Mouse (Mus musculus) kidney, embryonic 14.5 days (tissue): Measurements from ENCODE around the gene Pex11b. TPM values are rescaled to one million over a fixed set of nuclear protein-coding genes. Genes with fewer than 3 reads are reported as not detected.

ENCODE experiments used
- ATAC-seq: fragments of 200-750 bp; cut with Nextera tagmentation; 2 replicates; pipeline ENCODE4 v1.8.0; 2017; ENCODE audit warnings: moderate number of reproducible peaks, mild to moderate bottlenecking, moderate TSS enrichment, moderate library complexity; ENCODE audit not compliant: low FRiP score, low TSS enrichment
- H3K27ac ChIP-seq: fragments of 300-500 bp; sonication (generic); 2 replicates; pipeline ENCODE4 v1.5.1; 2014; ENCODE audit warnings: low read depth, mild to moderate bottlenecking, low read length, moderate library complexity, mixed read lengths
- H3K27me3 ChIP-seq: fragments of 300-500 bp; sonication (generic); 2 replicates; pipeline ENCODE4 v1.6.1; 2014; ENCODE audit warnings: mild to moderate bottlenecking, low read length; ENCODE audit not compliant: control insufficient read depth, insufficient read depth
- H3K36me3 ChIP-seq: fragments of 300-500 bp; sonication (generic); 2 replicates; pipeline ENCODE4 v1.6.1; 2014; ENCODE audit warnings: low read length, mixed read lengths; ENCODE audit not compliant: control insufficient read depth, insufficient read depth
- H3K4me1 ChIP-seq: fragments of 300-500 bp; sonication (generic); 2 replicates; pipeline ENCODE4 v1.6.1; 2014; ENCODE audit warnings: low read length, mixed read lengths; ENCODE audit not compliant: control insufficient read depth, insufficient read depth
- H3K4me2 ChIP-seq: fragments of 300-500 bp; sonication (generic); replicated peaks from 2 replicates; pipeline ENCODE4 v1.6.1; 2014; ENCODE audit warnings: low read depth, mild to moderate bottlenecking, low read length
- H3K4me3 ChIP-seq: fragments of 300-500 bp; sonication (generic); 2 replicates; pipeline ENCODE4 v1.5.1; 2014; ENCODE audit warnings: mild to moderate bottlenecking, low read length
- H3K9ac ChIP-seq: fragments of 300-500 bp; sonication (generic); 2 replicates; pipeline ENCODE4 v1.6.1; 2014; ENCODE audit warnings: low read depth, mild to moderate bottlenecking, low read length, moderate library complexity
- H3K9me3 ChIP-seq: fragments of 300-500 bp; sonication (generic); 2 replicates; pipeline ENCODE4 v1.6.1; 2016; ENCODE audit warnings: low read length; ENCODE audit not compliant: control insufficient read depth
- WGBS: fragments of 180-500 bp; shearing (Covaris S2); extraction: QIAGEN DNeasy Blood & Tissue Kit; methylation state at CpG from one replicate; pipeline ENCODE4 v1.1.7; 2014; 5-methylcytosine and 5-hydroxymethylcytosine counted together
- polyA plus RNA-seq: library from polyadenylated mRNA; unstranded; fragments of >200 nt; fragmentation: Nextera tagmentation; extraction: Ambion mirVana; gene quantifications from 2 replicates; pipeline ENCODE4 v1.2.1, GENCODE M21; 2014

Gene Pex11b
- polyA plus RNA-seq, 1 experiment from 2014 or later, result 55.8 TPM

DNA sequence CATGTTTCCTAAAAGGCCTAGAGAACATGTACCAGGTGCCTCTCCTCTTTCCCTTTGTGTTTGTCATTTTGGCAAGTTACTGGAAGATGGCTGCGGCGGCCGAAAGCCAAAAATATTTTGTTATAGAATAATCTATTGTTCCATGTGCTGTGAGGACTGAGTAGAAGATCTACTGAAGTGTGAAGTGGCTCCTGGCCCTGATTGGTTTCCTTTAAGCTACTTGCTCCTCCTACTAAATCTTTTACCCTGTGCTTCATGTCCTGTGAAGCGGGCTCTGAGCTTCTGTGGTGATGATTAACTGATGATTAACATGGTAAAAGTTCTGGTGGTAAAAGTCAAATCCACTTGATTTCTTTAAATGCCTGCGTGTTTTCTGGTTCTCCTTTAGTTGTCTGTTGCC, 31.7 kb downstream of the Pex11b start:
- WGBS, result 90% methylated on average over 5 of the region's 5 CpGs
- H3K27me3 ChIP-seq, result no peaks in the 10 kb centered on the region
- no peak overlapping the region for H3K4me2 ChIP-seq
- H3K36me3 ChIP-seq, result no peaks in the 10 kb centered on the region
- ATAC-seq, result no peak
- no peaks in the 10 kb centered on the region for H3K9me3 ChIP-seq
- no peak overlapping the region for H3K27ac ChIP-seq
- H3K9ac ChIP-seq, result no peak overlapping the region
- H3K4me1 ChIP-seq, result peaks cover 4% of the 10 kb centered on the region; the same call in 1 of the 2 replicates
- H3K4me3 ChIP-seq, result no peak overlapping the region

DNA sequence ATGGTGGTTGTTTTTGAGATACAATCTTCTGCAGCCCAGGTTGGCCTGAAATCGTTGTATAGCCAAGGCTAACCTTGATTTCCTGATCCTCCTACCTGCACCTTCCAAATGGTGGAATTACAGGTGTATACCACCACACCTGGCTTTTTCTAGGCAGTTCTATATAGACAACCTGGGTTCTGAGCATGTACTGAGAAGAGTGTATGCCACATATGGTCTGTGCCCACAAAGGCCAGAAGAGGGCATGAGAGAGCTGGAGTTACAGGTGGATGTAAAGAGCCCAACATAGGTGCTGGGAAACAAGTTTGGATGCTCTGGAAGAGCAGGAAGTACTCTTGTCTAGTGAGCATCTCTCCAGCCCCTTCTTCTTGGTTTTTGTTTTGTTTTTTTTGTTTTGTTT, 32.1 kb downstream of the Pex11b start:
- WGBS, result 52% methylated on average over 1 of the region's 1 CpGs
- ATAC-seq, result no peak
- peaks cover 4% of the 10 kb centered on the region; the same call in 1 of the 2 replicates for H3K4me1 ChIP-seq
- no peak overlapping the region for H3K27ac ChIP-seq
- H3K4me3 ChIP-seq, result no peak overlapping the region
- H3K36me3 ChIP-seq, result no peaks in the 10 kb centered on the region
- H3K4me2 ChIP-seq, result no peak overlapping the region
- H3K9me3 ChIP-seq, result no peaks in the 10 kb centered on the region
- no peak overlapping the region for H3K9ac ChIP-seq
- no peaks in the 10 kb centered on the region for H3K27me3 ChIP-seq

DNA sequence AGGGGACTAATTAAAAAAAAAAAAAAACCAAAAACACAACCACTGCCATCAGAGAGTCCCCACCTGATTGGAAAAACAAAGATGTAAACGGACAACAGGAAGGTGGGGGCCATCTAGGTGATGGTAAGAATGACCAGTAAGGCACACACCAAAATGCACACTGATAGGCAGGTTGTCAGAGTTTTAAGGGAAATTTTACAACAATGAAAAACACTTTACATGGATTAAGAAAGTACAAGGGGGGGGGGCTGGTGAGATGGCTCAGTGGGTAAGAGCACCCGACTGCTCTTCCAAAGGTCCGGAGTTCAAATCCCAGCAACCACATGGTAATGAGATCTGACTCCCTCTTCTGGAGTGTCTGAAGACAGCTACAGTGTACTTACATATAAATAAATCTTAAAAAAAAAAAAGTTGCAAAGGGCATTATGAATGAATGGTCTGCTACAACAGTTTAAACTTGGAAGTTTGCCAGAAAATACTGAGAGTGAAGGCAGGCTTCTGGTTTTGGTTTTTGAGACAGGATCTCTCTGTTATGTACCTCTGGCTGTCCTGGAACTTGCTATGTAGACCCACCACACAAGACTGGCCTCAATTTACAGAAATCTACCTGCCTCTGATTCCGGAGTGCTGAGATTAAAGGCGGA, 33.4 kb downstream of the Pex11b start:
- Histone ChIP-seq H3K27me3 (no peaks in the 10 kb centered on the region), H3K9ac (no peak overlapping the region), H3K4me1 (peaks cover 1% of the 10 kb centered on the region; the same call in 1 of the 2 replicates), H3K4me2 (no peak overlapping the region), H3K9me3 (no peaks in the 10 kb centered on the region), H3K27ac (no peak overlapping the region), H3K4me3 (no peak overlapping the region), H3K36me3 (no peaks in the 10 kb centered on the region)
- 95% methylated on average over 5 of the region's 5 CpGs for WGBS
- no peak for ATAC-seq

DNA sequence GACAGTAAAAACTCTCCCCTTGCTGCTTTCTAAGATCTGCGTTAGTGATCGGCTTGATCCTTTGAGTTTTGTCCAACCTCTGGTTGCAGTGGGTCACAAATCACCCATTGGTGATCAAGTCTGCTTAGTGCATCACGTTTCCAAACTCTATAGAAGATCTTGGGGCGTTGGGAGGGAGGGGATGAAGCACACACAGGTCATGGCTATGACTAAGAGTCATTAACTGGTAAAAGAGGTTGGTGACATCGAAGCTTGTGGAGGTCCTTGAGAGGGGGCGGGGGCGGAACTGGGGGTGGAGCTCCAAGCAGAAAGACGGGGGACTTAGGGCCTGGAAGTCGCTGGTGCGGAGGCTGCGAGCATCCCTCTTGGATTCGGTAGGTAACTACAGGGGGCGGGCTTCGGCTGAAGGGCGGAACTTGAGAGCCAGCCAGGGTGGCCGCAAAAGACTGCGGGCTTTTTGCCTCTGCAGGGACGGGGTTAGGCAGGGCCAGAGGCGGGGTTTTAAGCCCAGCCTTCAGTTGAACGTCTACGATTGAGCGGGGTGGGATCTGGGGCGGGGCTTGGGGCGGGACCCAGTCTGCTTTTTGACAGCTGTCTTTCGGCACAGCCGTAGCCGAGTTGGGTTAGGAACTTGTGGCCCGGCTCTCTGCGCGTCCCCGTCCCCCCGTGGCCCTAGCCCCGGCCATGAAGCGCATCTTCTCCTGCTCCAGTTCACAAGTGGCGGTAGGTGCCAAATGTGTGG, 34.7 kb downstream of the Pex11b start, which contains the start of gene Ankrd35:
Ankrd35 (plus strand) TSS at position 405 of the 742 bp plus-strand sequence.
- H3K27ac ChIP-seq, result no peak within 1 kb of the TSS
- ATAC-seq, result peak; percentile 94
- peak within 1 kb of the TSS; percentile 32 for H3K4me3 ChIP-seq
- H3K4me1 ChIP-seq, result peaks cover 9% of the 10 kb centered on the region; the same call in 1 of the 2 replicates
- peak within 1 kb of the TSS; percentile 51 for H3K4me2 ChIP-seq
- H3K36me3 ChIP-seq, result no peaks in the 10 kb centered on the region
- no peak within 1 kb of the TSS; the same call in 1 of the 2 replicates for H3K9ac ChIP-seq
- H3K27me3 ChIP-seq, result no peaks in the 10 kb centered on the region
- H3K9me3 ChIP-seq, result no peaks in the 10 kb centered on the region
- 3% methylated on average over 35 of the region's 35 CpGs for WGBS

DNA sequence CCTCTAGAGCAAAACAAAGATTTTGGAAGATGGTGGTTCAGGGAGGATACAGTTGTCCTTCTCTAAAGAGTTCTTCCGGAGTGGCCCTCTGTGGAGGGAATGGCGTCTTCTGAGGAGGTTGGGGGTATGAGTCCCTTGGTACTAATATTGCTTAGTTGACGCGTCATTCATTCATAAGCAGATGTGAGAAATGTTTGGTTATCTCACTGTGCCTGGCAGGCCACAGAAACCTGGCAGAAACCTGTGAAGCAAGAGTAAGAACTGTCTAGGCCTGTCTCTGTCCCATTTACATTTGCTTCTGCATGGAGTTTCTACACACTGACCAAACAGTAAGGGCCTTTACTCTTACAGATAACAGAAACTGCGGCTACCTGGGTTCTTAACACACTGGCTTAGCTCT, 36.3 kb downstream of the Pex11b start:
- WGBS, result 96% methylated on average over 5 of the region's 5 CpGs
- no peak overlapping the region for H3K4me2 ChIP-seq
- ATAC-seq, result no peak

DNA sequence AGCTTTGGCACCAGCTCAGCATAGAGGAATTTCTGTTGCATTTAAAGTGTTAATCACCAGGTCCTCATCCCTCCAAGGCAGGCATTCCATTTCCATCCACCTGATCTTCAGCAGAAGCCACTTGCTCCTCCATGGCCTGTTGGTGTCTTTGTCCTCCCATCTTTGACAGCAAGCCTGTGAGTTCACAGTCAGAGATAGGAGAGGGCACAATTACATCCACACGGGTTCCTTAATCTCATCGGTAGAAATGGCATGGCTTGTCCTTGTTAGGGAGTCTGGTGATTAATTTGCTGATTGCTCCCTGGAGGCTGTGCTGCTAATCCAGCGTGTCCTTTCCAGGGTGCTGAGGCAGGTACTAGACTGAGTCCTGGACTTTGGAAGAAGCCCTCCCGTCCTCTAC, 38.3 kb downstream of the Pex11b start:
- H3K36me3 ChIP-seq, result no peaks in the 10 kb centered on the region
- no peak overlapping the region for H3K9ac ChIP-seq
- peaks cover 18% of the 10 kb centered on the region for H3K4me1 ChIP-seq
- no peak overlapping the region for H3K4me3 ChIP-seq
- H3K4me2 ChIP-seq, result no peak overlapping the region
- no peaks in the 10 kb centered on the region for H3K9me3 ChIP-seq
- ATAC-seq, result no peak
- H3K27me3 ChIP-seq, result no peaks in the 10 kb centered on the region
- no peak overlapping the region for H3K27ac ChIP-seq
- WGBS, result 62% methylated on average over 4 of the region's 4 CpGs

More for the DNA sequence above, 36.3 kb downstream of the Pex11b start:
- Histone ChIP-seq H3K4me3 (no peak overlapping the region), H3K27ac (no peak overlapping the region), H3K9ac (no peak overlapping the region), H3K4me1 (peaks cover 18% of the 10 kb centered on the region), H3K36me3 (no peaks in the 10 kb centered on the region), H3K9me3 (no peaks in the 10 kb centered on the region), H3K27me3 (no peaks in the 10 kb centered on the region)

DNA sequence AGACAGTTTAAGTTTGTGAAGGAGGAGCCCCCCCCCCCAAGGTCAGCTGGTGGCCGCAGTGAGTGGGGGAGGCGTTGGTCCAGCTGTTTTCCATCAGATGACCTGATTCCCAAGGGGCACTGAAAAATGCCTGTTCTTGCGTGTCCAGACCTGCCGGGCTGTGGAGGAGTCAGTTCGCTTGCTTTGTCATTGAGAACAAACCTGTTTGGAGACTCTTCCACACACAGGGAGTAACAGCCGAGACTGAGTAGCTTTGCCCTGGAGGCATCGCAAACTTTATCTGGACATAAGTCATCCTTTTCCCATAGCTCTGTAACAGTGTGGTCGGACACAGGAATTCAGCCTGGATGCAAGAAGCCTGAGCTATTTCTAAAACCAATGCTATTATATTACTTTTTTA, 39.3 kb downstream of the Pex11b start:
- H3K4me1 ChIP-seq, result peaks cover 18% of the 10 kb centered on the region
- 8% methylated on average over 8 of the region's 8 CpGs for WGBS
- peak overlapping the region; percentile 39; the same call in 1 of the 2 replicates for H3K27ac ChIP-seq
- H3K4me3 ChIP-seq, result no peak overlapping the region
- peak overlapping the region; percentile 19 for H3K4me2 ChIP-seq
- no peak overlapping the region for H3K9ac ChIP-seq
- no peaks in the 10 kb centered on the region for H3K9me3 ChIP-seq
- no peaks in the 10 kb centered on the region for H3K27me3 ChIP-seq
- no peaks in the 10 kb centered on the region for H3K36me3 ChIP-seq
- ATAC-seq, result peak; percentile 36

DNA sequence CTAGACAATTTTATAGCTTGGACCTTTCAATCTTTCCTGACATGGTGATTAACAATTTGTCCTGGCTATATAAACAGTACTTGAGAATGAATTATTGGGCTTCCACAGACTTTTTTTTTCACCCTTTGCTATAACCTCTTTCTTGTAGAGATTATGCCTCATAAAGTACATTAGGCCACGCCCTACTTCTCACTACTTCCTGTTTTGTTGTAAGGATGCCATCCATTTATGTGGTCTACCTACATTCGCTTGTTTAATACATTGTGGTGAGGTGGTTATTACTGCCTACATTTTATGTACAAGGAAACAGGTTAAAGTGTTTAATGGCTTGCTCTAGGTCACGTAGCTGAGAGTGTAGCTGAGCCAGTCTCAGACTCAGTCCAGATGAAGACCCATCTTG, 40.0 kb downstream of the Pex11b start:
- Histone ChIP-seq H3K4me1 (peaks cover 18% of the 10 kb centered on the region), H3K27ac (no peak overlapping the region), H3K27me3 (no peaks in the 10 kb centered on the region), H3K4me2 (no peak overlapping the region), H3K9me3 (no peaks in the 10 kb centered on the region), H3K36me3 (no peaks in the 10 kb centered on the region), H3K9ac (no peak overlapping the region), H3K4me3 (no peak overlapping the region)
- 51% methylated on average over 3 of the region's 3 CpGs for WGBS
- no peak; the same call in 1 of the 2 replicates for ATAC-seq

DNA sequence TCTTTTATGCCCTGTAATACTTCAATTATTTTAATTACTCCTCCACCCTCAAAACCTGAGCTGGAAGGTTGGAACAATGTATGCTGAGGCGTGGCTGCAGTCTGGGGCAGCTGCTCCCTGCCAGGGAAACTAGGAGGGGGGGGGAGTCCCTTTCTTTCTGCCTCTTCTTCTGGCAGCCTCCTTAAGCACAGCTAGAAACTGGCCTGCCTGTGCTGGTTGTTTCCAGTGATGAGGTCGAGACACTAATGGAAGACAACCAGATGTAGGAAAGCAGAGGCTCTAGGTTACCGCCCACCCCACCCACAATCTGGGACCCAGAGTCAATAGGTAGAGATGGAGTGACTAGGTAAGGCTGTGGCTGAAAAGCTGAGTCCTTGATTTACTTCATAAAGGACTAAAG, 40.5 kb downstream of the Pex11b start:
- Histone ChIP-seq H3K36me3 (no peaks in the 10 kb centered on the region), H3K4me2 (no peak overlapping the region), H3K27me3 (no peaks in the 10 kb centered on the region), H3K4me1 (peaks cover 18% of the 10 kb centered on the region), H3K9ac (no peak overlapping the region), H3K9me3 (no peaks in the 10 kb centered on the region), H3K27ac (no peak overlapping the region), H3K4me3 (no peak overlapping the region)
- 38% methylated on average over 3 of the region's 3 CpGs for WGBS
- ATAC-seq, result no peak
